Mouse (Mus musculus) C2C12 (cell line): Measurements from ENCODE around the gene BC029722. TPM values are rescaled to one million over a fixed set of nuclear protein-coding genes. Genes with fewer than 3 reads are reported as not detected.

Experiments used
- H3K27me3 ChIP-seq: one replicate; pipeline ENCODE4 v1.6.1; 2011; ENCODE audit not compliant: control insufficient read depth, insufficient read depth, insufficient read length
- H3K36me3 ChIP-seq: one replicate; pipeline ENCODE4 v1.6.1; 2011; ENCODE audit not compliant: control insufficient read depth, insufficient read depth
- H3K4me3 ChIP-seq: one replicate; pipeline ENCODE4 v1.5.1; 2011; ENCODE audit warnings: mild to moderate bottlenecking, control low read depth; ENCODE audit not compliant: poor library complexity, insufficient read depth, severe bottlenecking
- H3K79me2 ChIP-seq: one replicate; pipeline ENCODE4 v1.6.1; 2011; ENCODE audit not compliant: control insufficient read depth, insufficient read depth
- H3K79me3 ChIP-seq: one replicate; pipeline ENCODE4 v1.6.1; 2011; ENCODE audit warnings: low read depth, control low read depth
- H3ac ChIP-seq: one replicate; pipeline ENCODE3; 2011; ENCODE audit warnings: low read depth; ENCODE audit not compliant: control insufficient read depth, insufficient read length
- CEBPB ChIP-seq: IDR thresholded peaks from one replicate; pipeline ENCODE4 v1.6.1; 2011; ENCODE audit warnings: low read depth, mild to moderate bottlenecking, control low read depth, moderate library complexity
- CTCF ChIP-seq: IDR thresholded peaks from one replicate; pipeline ENCODE4 v1.5.1; 2011; ENCODE audit not compliant: control insufficient read depth, insufficient read depth, insufficient read length
- FOSL1 ChIP-seq: IDR thresholded peaks from one replicate; pipeline ENCODE4 v1.8.0; 2011; ENCODE audit warnings: mild to moderate bottlenecking, low read length; ENCODE audit not compliant: poor library complexity, insufficient read depth, severe bottlenecking
- MAX ChIP-seq: IDR thresholded peaks from one replicate; pipeline ENCODE4 v1.6.1; 2011; ENCODE audit warnings: mild to moderate bottlenecking, control low read depth
- MYOD1 ChIP-seq: IDR thresholded peaks from one replicate; pipeline ENCODE4 v1.6.1; 2011; ENCODE audit warnings: low read depth; ENCODE audit not compliant: control insufficient read depth, insufficient read length
- MYOG ChIP-seq: IDR thresholded peaks from one replicate; pipeline ENCODE4 v1.6.1; 2011; ENCODE audit not compliant: control insufficient read depth, insufficient read length; ENCODE audit errors: extremely low read depth
- USF1 ChIP-seq: IDR thresholded peaks from one replicate; pipeline ENCODE4 v1.6.1; 2011; ENCODE audit warnings: low read depth, mild to moderate bottlenecking, control low read depth, moderate library complexity
- polyA plus RNA-seq: library from polyadenylated mRNA; unstranded; fragments of >200 nt; fragmentation: generic; extraction: Trizol; gene quantifications from one replicate; pipeline ENCODE4 v1.2.1, GENCODE M21; 2012; ENCODE audit warnings: missing spikeins

Gene BC029722
- polyA plus RNA-seq, 1 experiment: 32.9 TPM

- no peaks in the 10 kb centered on the region for H3K79me2 ChIP-seq
- H3K4me3 ChIP-seq: no peak overlapping the region
- TF ChIP-seq FOSL1 (no peak), MYOD1 (no peak), MYOG (no peak), CEBPB (no peak), USF1 (no peak), CTCF (no peak), MAX (no peak)
- H3K27me3 ChIP-seq: no peaks in the 10 kb centered on the region
- no peak overlapping the region for H3ac ChIP-seq
- H3K79me3 ChIP-seq: no peaks in the 10 kb centered on the region
- H3K36me3 ChIP-seq: no peaks in the 10 kb centered on the region
Measured at GRCm38 (mm10) chr2:155807408-155807807, 11.8 kb downstream of the BC029722 start.

- H3K27me3 ChIP-seq: peaks cover 2% of the 10 kb centered on the region
- no peaks in the 10 kb centered on the region for H3K79me2 ChIP-seq
- no peaks in the 10 kb centered on the region for H3K36me3 ChIP-seq
- no peaks in the 10 kb centered on the region for H3K79me3 ChIP-seq
- no peak overlapping the region for H3K4me3 ChIP-seq
- H3ac ChIP-seq: no peak overlapping the region
- TF ChIP-seq MAX: no peak
- TF ChIP-seq USF1: no peak
- no peak for TF ChIP-seq FOSL1
- TF ChIP-seq MYOD1: no peak
- TF ChIP-seq CEBPB: no peak
- no peak for TF ChIP-seq CTCF
- TF ChIP-seq MYOG: no peak
Measured at GRCm38 (mm10) chr2:155806548-155806947, 12.7 kb downstream of the BC029722 start.

GRCm38 (mm10) chr2:155805925-155806255 lies 13.3 kb downstream of the BC029722 start:
- Histone ChIP-seq H3K79me2 (no peaks in the 10 kb centered on the region), H3K79me3 (no peaks in the 10 kb centered on the region), H3K36me3 (no peaks in the 10 kb centered on the region), H3K27me3 (peaks cover 9% of the 10 kb centered on the region), H3ac (no peak overlapping the region), H3K4me3 (no peak overlapping the region)
- TF ChIP-seq MAX (no peak), CEBPB (no peak), MYOD1 (no peak), CTCF (no peak), USF1 (no peak), FOSL1 (no peak)

- Histone ChIP-seq H3K27me3 (peaks cover 14% of the 10 kb centered on the region), H3ac (peak overlapping the region; percentile 30), H3K79me3 (no peaks in the 10 kb centered on the region), H3K4me3 (no peak overlapping the region), H3K36me3 (no peaks in the 10 kb centered on the region), H3K79me2 (no peaks in the 10 kb centered on the region)
- TF ChIP-seq USF1 (no peak), FOSL1 (no peak), CEBPB (no peak), CTCF (no peak), MYOD1 (no peak), MYOG (no peak), MAX (no peak)
Measured at GRCm38 (mm10) chr2:155805231-155805924, 13.8 kb downstream of the BC029722 start.

- no peak for TF ChIP-seq MYOG
- no peak for TF ChIP-seq CTCF
- no peak for TF ChIP-seq FOSL1
- no peaks in the 10 kb centered on the region for H3K79me2 ChIP-seq
- no peaks in the 10 kb centered on the region for H3K79me3 ChIP-seq
- no peak overlapping the region for H3ac ChIP-seq
- H3K27me3 ChIP-seq: peaks cover 20% of the 10 kb centered on the region
- H3K4me3 ChIP-seq: no peak overlapping the region
- H3K36me3 ChIP-seq: no peaks in the 10 kb centered on the region
Measured at GRCm38 (mm10) chr2:155804053-155804452, 15.2 kb downstream of the BC029722 start.

GRCm38 (mm10) chr2:155802761-155803160 lies 16.5 kb downstream of the BC029722 start:
- no peak overlapping the region for H3ac ChIP-seq
- TF ChIP-seq CEBPB: no peak
- no peak for TF ChIP-seq FOSL1
- TF ChIP-seq MYOD1: no peak
- TF ChIP-seq MYOG: no peak
- no peak for TF ChIP-seq USF1
- no peak for TF ChIP-seq CTCF
- TF ChIP-seq MAX: no peak
- H3K27me3 ChIP-seq: peaks cover 27% of the 10 kb centered on the region
- H3K79me2 ChIP-seq: no peaks in the 10 kb centered on the region
- H3K79me3 ChIP-seq: no peaks in the 10 kb centered on the region
- no peaks in the 10 kb centered on the region for H3K36me3 ChIP-seq
- no peak overlapping the region for H3K4me3 ChIP-seq
